Mouse (Mus musculus) stomach, embryonic 14.5 days (tissue): Measurements from ENCODE around the gene Zp1. TPM values are rescaled to one million over a fixed set of nuclear protein-coding genes. Genes with fewer than 3 reads are reported as not detected.
A peak's percentile ranks its signal among the peaks of the same experiment; 100 is the strongest.

Experiments
- ATAC-seq: fragments of 200-750 bp; cut with Nextera tagmentation; 2 replicates; pipeline ENCODE4 v1.8.0; 2017; ENCODE audit warnings: low read depth, moderate TSS enrichment; ENCODE audit not compliant: insufficient number of reproducible peaks, insufficient read depth, low FRiP score
- H3K27ac ChIP-seq: fragments of 300-500 bp; sonication (generic); 2 replicates; pipeline ENCODE4 v1.5.1; 2014; ENCODE audit warnings: mild to moderate bottlenecking, low read length, moderate library complexity, mixed read lengths
- H3K27me3 ChIP-seq: fragments of 300-500 bp; sonication (generic); 2 replicates; pipeline ENCODE4 v1.6.1; 2014; ENCODE audit warnings: low read length, control low read depth, mixed read lengths; ENCODE audit not compliant: control insufficient read depth, insufficient read depth
- H3K36me3 ChIP-seq: fragments of 300-500 bp; sonication (generic); 2 replicates; pipeline ENCODE4 v1.6.1; 2014; ENCODE audit warnings: mild to moderate bottlenecking, control low read depth, low read length, moderate library complexity, mixed read lengths; ENCODE audit not compliant: control insufficient read depth, insufficient read depth
- H3K4me1 ChIP-seq: fragments of 300-500 bp; sonication (generic); 2 replicates; pipeline ENCODE4 v1.6.1; 2014; ENCODE audit warnings: low read length, control low read depth, mixed read lengths; ENCODE audit not compliant: control insufficient read depth, insufficient read depth
- H3K4me2 ChIP-seq: fragments of 300-500 bp; sonication (generic); replicated peaks from 2 replicates; pipeline ENCODE4 v1.6.1; 2014; ENCODE audit warnings: low read depth, low read length, control low read depth
- H3K4me3 ChIP-seq: fragments of 300-500 bp; sonication (generic); 2 replicates; pipeline ENCODE4 v1.5.1; 2014; ENCODE audit warnings: low read depth, low read length, control low read depth
- H3K9ac ChIP-seq: fragments of 300-500 bp; sonication (generic); replicated peaks from 2 replicates; pipeline ENCODE4 v1.6.1; 2014; ENCODE audit warnings: low read depth, mild to moderate bottlenecking, control low read depth, low read length, moderate library complexity, mixed read lengths
- H3K9me3 ChIP-seq: fragments of 300-500 bp; sonication (generic); 2 replicates; pipeline ENCODE4 v1.6.1; 2016; ENCODE audit warnings: low read depth, low read length, control low read depth; ENCODE audit not compliant: control insufficient read depth
- WGBS: fragments of 180-500 bp; shearing (Covaris S2); extraction: QIAGEN DNeasy Blood & Tissue Kit; methylation state at CpG from one replicate; pipeline ENCODE4 v1.1.7; 2014; 5-methylcytosine and 5-hydroxymethylcytosine counted together
- polyA plus RNA-seq: library from polyadenylated mRNA; unstranded; fragments of >200 nt; fragmentation: Nextera tagmentation; extraction: Ambion mirVana; gene quantifications from 2 replicates; pipeline ENCODE4 v1.2.1, GENCODE M21; 2014

Gene Zp1
- polyA plus RNA-seq, 1 experiment from 2014 or later, result not detected

DNA sequence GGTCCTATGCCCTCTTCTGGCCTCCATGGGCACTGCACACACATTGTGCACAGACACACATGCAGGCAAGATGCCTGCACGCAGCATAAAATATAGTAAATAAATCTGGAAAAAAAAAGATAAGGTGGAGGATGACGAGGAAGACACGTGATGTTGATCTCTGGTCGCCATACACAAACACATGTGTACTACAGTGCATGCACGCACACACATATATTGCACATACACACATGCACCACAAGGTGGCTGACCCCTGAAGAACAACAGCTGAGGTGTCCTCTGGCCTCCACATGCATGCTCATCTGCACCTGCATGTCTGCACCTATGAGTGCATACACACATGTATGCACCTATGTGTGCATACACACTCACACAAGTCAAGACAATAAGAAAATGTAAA is 15.6 kb upstream of the Zp1 start:
- H3K27ac ChIP-seq, result no peak overlapping the region

GRCm38 (mm10) chr19:10935029-10935428 is 14.6 kb upstream of the Zp1 start:
- Histone ChIP-seq H3K27me3 (no peaks in the 10 kb centered on the region), H3K4me3 (no peak overlapping the region), H3K4me1 (peaks cover 1% of the 10 kb centered on the region; the same call in 1 of the 2 replicates), H3K9ac (no peak overlapping the region), H3K36me3 (no peaks in the 10 kb centered on the region), H3K4me2 (no peak overlapping the region), H3K27ac (peak overlapping the region; percentile 39; the same call in 1 of the 2 replicates), H3K9me3 (no peaks in the 10 kb centered on the region)
- no peak for ATAC-seq
- 46% methylated on average over 5 of the region's 5 CpGs for WGBS

More for the DNA sequence above, 15.6 kb upstream of the Zp1 start:
- Histone ChIP-seq H3K9ac (no peak overlapping the region), H3K27me3 (no peaks in the 10 kb centered on the region), H3K4me3 (no peak overlapping the region), H3K36me3 (no peaks in the 10 kb centered on the region), H3K9me3 (no peaks in the 10 kb centered on the region), H3K4me2 (no peak overlapping the region), H3K4me1 (peaks cover 8% of the 10 kb centered on the region)
- 89% methylated on average over 5 of the region's 5 CpGs for WGBS
- no peak for ATAC-seq

GRCm38 (mm10) chr19:10930641-10931040 is 10.2 kb upstream of the Zp1 start:
- Histone ChIP-seq H3K27me3 (no peaks in the 10 kb centered on the region), H3K9ac (no peak overlapping the region), H3K4me1 (no peaks in the 10 kb centered on the region), H3K4me3 (no peak overlapping the region), H3K4me2 (no peak overlapping the region), H3K27ac (no peak overlapping the region), H3K36me3 (no peaks in the 10 kb centered on the region), H3K9me3 (no peaks in the 10 kb centered on the region; the same call in 1 of the 2 replicates)
- ATAC-seq, result no peak
- WGBS, result 61% methylated on average over 2 of the region's 2 CpGs

- H3K9ac ChIP-seq, result no peak overlapping the region
- H3K27ac ChIP-seq, result no peak overlapping the region
- no peak for ATAC-seq
- H3K4me2 ChIP-seq, result no peak overlapping the region
- no peaks in the 10 kb centered on the region; the same call in 1 of the 2 replicates for H3K9me3 ChIP-seq
- no peaks in the 10 kb centered on the region for H3K27me3 ChIP-seq
- 60% methylated on average over 4 of the region's 4 CpGs for WGBS
- H3K4me3 ChIP-seq, result no peak overlapping the region
- H3K36me3 ChIP-seq, result no peaks in the 10 kb centered on the region
- H3K4me1 ChIP-seq, result peaks cover 4% of the 10 kb centered on the region; the same call in 1 of the 2 replicates
Measured at GRCm38 (mm10) chr19:10926666-10927065, 6.2 kb upstream of the Zp1 start.

GRCm38 (mm10) chr19:10926123-10926621 is 5.7 kb upstream of the Zp1 start:
- Histone ChIP-seq H3K9me3 (no peaks in the 10 kb centered on the region; the same call in 1 of the 2 replicates), H3K4me2 (no peak overlapping the region), H3K4me1 (peaks cover 4% of the 10 kb centered on the region; the same call in 1 of the 2 replicates), H3K9ac (no peak overlapping the region), H3K27ac (no peak overlapping the region), H3K4me3 (no peak overlapping the region), H3K36me3 (no peaks in the 10 kb centered on the region), H3K27me3 (no peaks in the 10 kb centered on the region)
- ATAC-seq, result no peak
- 53% methylated on average over 6 of the region's 6 CpGs for WGBS

- H3K4me2 ChIP-seq, result no peak overlapping the region
- 37% methylated on average over 4 of the region's 4 CpGs for WGBS
- peaks cover 4% of the 10 kb centered on the region; the same call in 1 of the 2 replicates for H3K4me1 ChIP-seq
- H3K4me3 ChIP-seq, result no peak overlapping the region
- no peaks in the 10 kb centered on the region for H3K36me3 ChIP-seq
- no peak overlapping the region for H3K27ac ChIP-seq
- no peaks in the 10 kb centered on the region for H3K27me3 ChIP-seq
- no peaks in the 10 kb centered on the region; the same call in 1 of the 2 replicates for H3K9me3 ChIP-seq
- H3K9ac ChIP-seq, result no peak overlapping the region
- no peak for ATAC-seq
Measured at GRCm38 (mm10) chr19:10924220-10924619, 3.8 kb upstream of the Zp1 start.

GRCm38 (mm10) chr19:10921058-10921457 is 626 bp upstream of the Zp1 start:
- H3K4me3 ChIP-seq, result no peak overlapping the region
- H3K27me3 ChIP-seq, result no peaks in the 10 kb centered on the region
- H3K9ac ChIP-seq, result no peak overlapping the region
- peaks cover 4% of the 10 kb centered on the region; the same call in 1 of the 2 replicates for H3K4me1 ChIP-seq
- H3K9me3 ChIP-seq, result no peaks in the 10 kb centered on the region
- H3K36me3 ChIP-seq, result no peaks in the 10 kb centered on the region
- no peak overlapping the region for H3K27ac ChIP-seq
- no peak for ATAC-seq
- no peak overlapping the region for H3K4me2 ChIP-seq
- 70% methylated on average over 3 of the region's 3 CpGs for WGBS

- Histone ChIP-seq H3K27me3 (no peaks in the 10 kb centered on the region), H3K9ac (no peak overlapping the region), H3K36me3 (no peaks in the 10 kb centered on the region), H3K4me1 (no peaks in the 10 kb centered on the region), H3K4me2 (no peak overlapping the region), H3K9me3 (no peaks in the 10 kb centered on the region), H3K4me3 (no peak overlapping the region), H3K27ac (no peak overlapping the region)
- 88% methylated on average over 10 of the region's 10 CpGs for WGBS
- no peak for ATAC-seq
Measured at GRCm38 (mm10) chr19:10918321-10918991, 2.0 kb downstream of the Zp1 start.
